Mouse (Mus musculus): ENCODE measurements around the gene Dmd. TPM values are rescaled to one million over a fixed set of nuclear protein-coding genes. Genes with fewer than 3 reads are reported as not detected.

The Dmd gene
- polyA plus RNA-seq, 1 experiment from 2014 or later: 36.4 TPM

GRCm38 (mm10) chrX:85197688-85198087 lies 2249.0 kb downstream of the Dmd start:
- Histone ChIP-seq H3K27me3 (ENCODE audit: control insufficient read depth, insufficient read depth, low read length) (no peaks in the 10 kb centered on the region), H3K4me1 (ENCODE audit: control insufficient read depth, insufficient read depth, low read length) (no peaks in the 10 kb centered on the region), H3K9ac (replicated peaks; ENCODE audit: low read depth, low read length) (no peak overlapping the region), H3K36me3 (ENCODE audit: control insufficient read depth, insufficient read depth, low read length) (no peaks in the 10 kb centered on the region), H3K27ac (ENCODE audit: low read length) (no peak overlapping the region), H3K9me3 (ENCODE audit: control insufficient read depth, low read depth, low read length) (no peaks in the 10 kb centered on the region), H3K4me2 (replicated peaks; ENCODE audit: low read depth, low read length) (no peak overlapping the region), H3K4me3 (ENCODE audit: low read depth, low read length) (no peak overlapping the region)
- WGBS: 84% methylated on average over 5 of the region's 5 CpGs
- no peak for ATAC-seq (ENCODE audit: insufficient number of reproducible peaks, insufficient read depth, low FRiP score, low read depth)

- Histone ChIP-seq H3K4me1 (ENCODE audit: control insufficient read depth, insufficient read depth, low read length) (no peaks in the 10 kb centered on the region), H3K9ac (replicated peaks; ENCODE audit: low read depth, low read length) (no peak overlapping the region), H3K4me2 (replicated peaks; ENCODE audit: low read depth, low read length) (no peak overlapping the region), H3K27me3 (ENCODE audit: control insufficient read depth, insufficient read depth, low read length) (no peaks in the 10 kb centered on the region), H3K4me3 (ENCODE audit: low read depth, low read length) (no peak overlapping the region), H3K27ac (ENCODE audit: low read length) (no peak overlapping the region), H3K9me3 (ENCODE audit: control insufficient read depth, low read depth, low read length) (no peaks in the 10 kb centered on the region), H3K36me3 (ENCODE audit: control insufficient read depth, insufficient read depth, low read length) (no peaks in the 10 kb centered on the region)
- WGBS: 88% methylated on average over 3 of the region's 3 CpGs
- ATAC-seq (ENCODE audit: insufficient number of reproducible peaks, insufficient read depth, low FRiP score, low read depth): no peak
Measured at GRCm38 (mm10) chrX:85199398-85199797, 2250.7 kb downstream of the Dmd start.

- Histone ChIP-seq H3K27ac (ENCODE audit: low read length) (no peak overlapping the region), H3K4me3 (ENCODE audit: low read depth, low read length) (no peak overlapping the region), H3K9ac (replicated peaks; ENCODE audit: low read depth, low read length) (no peak overlapping the region), H3K4me1 (ENCODE audit: control insufficient read depth, insufficient read depth, low read length) (no peaks in the 10 kb centered on the region), H3K4me2 (replicated peaks; ENCODE audit: low read depth, low read length) (no peak overlapping the region), H3K36me3 (ENCODE audit: control insufficient read depth, insufficient read depth, low read length) (no peaks in the 10 kb centered on the region), H3K27me3 (ENCODE audit: control insufficient read depth, insufficient read depth, low read length) (no peaks in the 10 kb centered on the region), H3K9me3 (ENCODE audit: control insufficient read depth, low read depth, low read length) (no peaks in the 10 kb centered on the region)
- 80% methylated on average over 2 of the region's 2 CpGs for WGBS
- ATAC-seq (ENCODE audit: insufficient number of reproducible peaks, insufficient read depth, low FRiP score, low read depth): no peak
Measured at GRCm38 (mm10) chrX:85207001-85207400, 2258.3 kb downstream of the Dmd start.

- Histone ChIP-seq H3K36me3 (ENCODE audit: control insufficient read depth, insufficient read depth, low read length) (no peaks in the 10 kb centered on the region), H3K9ac (replicated peaks; ENCODE audit: low read depth, low read length) (no peak overlapping the region), H3K4me3 (ENCODE audit: low read depth, low read length) (no peak overlapping the region), H3K4me2 (replicated peaks; ENCODE audit: low read depth, low read length) (no peak overlapping the region), H3K4me1 (ENCODE audit: control insufficient read depth, insufficient read depth, low read length) (no peaks in the 10 kb centered on the region), H3K9me3 (ENCODE audit: control insufficient read depth, low read depth, low read length) (no peaks in the 10 kb centered on the region), H3K27ac (ENCODE audit: low read length) (no peak overlapping the region), H3K27me3 (ENCODE audit: control insufficient read depth, insufficient read depth, low read length) (no peaks in the 10 kb centered on the region)
- ATAC-seq (ENCODE audit: insufficient number of reproducible peaks, insufficient read depth, low FRiP score, low read depth): no peak
Measured at GRCm38 (mm10) chrX:85226883-85227282, 2278.2 kb downstream of the Dmd start.

GRCm38 (mm10) chrX:85249379-85249778 lies 2300.7 kb downstream of the Dmd start, which contains the start of gene Fthl17a:
Fthl17a (plus strand) TSS chrX:85249679.
- no peak for ATAC-seq (ENCODE audit: insufficient number of reproducible peaks, insufficient read depth, low FRiP score, low read depth)
- Histone ChIP-seq H3K4me1 (ENCODE audit: control insufficient read depth, insufficient read depth, low read length) (no peaks in the 10 kb centered on the region), H3K9me3 (ENCODE audit: control insufficient read depth, low read depth, low read length) (no peaks in the 10 kb centered on the region), H3K27ac (ENCODE audit: low read length) (no peak within 1 kb of the TSS), H3K36me3 (ENCODE audit: control insufficient read depth, insufficient read depth, low read length) (no peaks in the 10 kb centered on the region), H3K4me3 (ENCODE audit: low read depth, low read length) (no peak within 1 kb of the TSS), H3K4me2 (replicated peaks; ENCODE audit: low read depth, low read length) (no peak within 1 kb of the TSS), H3K9ac (replicated peaks; ENCODE audit: low read depth, low read length) (no peak within 1 kb of the TSS), H3K27me3 (ENCODE audit: control insufficient read depth, insufficient read depth, low read length) (no peaks in the 10 kb centered on the region)
- 84% methylated on average over 2 of the region's 2 CpGs for WGBS
